Mouse (Mus musculus): ENCODE measurements around the gene Fut8. TPM values are rescaled to one million over a fixed set of nuclear protein-coding genes. Genes with fewer than 3 reads are reported as not detected.

Fut8 gene
- polyA plus RNA-seq, 1 experiment from 2014 or later, result 27.3 TPM

GRCm38 (mm10) chr12:77502243-77502642, 264.3 kb downstream of the Fut8 start:
- WGBS, result 71% methylated on average over 3 of the region's 3 CpGs
- no peaks in the 10 kb centered on the region for H3K36me3 ChIP-seq (ENCODE audit: control insufficient read depth, insufficient read depth, low read length)
- no peak overlapping the region for H3K4me3 ChIP-seq (ENCODE audit: low read depth, low read length)
- ATAC-seq (replicated peaks; ENCODE audit: low FRiP score), result no peak
- no peak overlapping the region for H3K9ac ChIP-seq (ENCODE audit: low read depth, low read length)
- H3K27ac ChIP-seq (ENCODE audit: low read depth, low read length), result no peak overlapping the region
- no peak overlapping the region for H3K4me2 ChIP-seq
- H3K27me3 ChIP-seq (replicated peaks; ENCODE audit: control insufficient read depth, insufficient read depth, low read length), result no peaks in the 10 kb centered on the region
- H3K9me3 ChIP-seq (ENCODE audit: control insufficient read depth, low read length), result no peaks in the 10 kb centered on the region
- no peaks in the 10 kb centered on the region for H3K4me1 ChIP-seq (replicated peaks; ENCODE audit: control insufficient read depth, insufficient read depth, low read length)
- DNase-seq (ENCODE audit: low spot score), result no peak

- no peak for DNase-seq (ENCODE audit: low spot score)
- no peak for ATAC-seq (replicated peaks; ENCODE audit: low FRiP score)
- WGBS, result 73% methylated on average over 2 of the region's 2 CpGs
Measured at GRCm38 (mm10) chr12:77505431-77505830, 267.5 kb downstream of the Fut8 start.

DNA sequence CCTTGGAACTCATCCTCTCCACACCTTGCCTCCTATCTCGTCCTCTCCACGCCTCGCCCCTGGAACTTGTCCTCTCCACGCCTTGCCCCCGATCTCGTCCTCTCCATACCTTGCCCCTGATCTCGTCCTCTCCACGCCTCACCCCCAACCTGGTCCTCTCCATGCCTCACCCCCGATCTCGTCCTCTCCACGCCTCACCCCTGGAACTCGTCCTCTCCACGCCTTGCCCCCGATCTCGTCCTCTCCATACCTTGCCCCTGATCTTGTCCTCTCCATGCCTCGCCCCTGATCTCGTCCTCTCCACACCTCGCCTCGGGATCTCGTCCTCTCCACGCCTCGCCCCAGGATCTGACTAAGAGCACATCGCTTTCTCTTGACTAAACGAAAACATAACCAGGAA, 269.8 kb downstream of the Fut8 start:
- WGBS, result 84% methylated on average over 24 of the region's 24 CpGs
- no peak overlapping the region for H3K9ac ChIP-seq (ENCODE audit: low read depth, low read length)
- H3K27ac ChIP-seq (ENCODE audit: low read depth, low read length), result no peak overlapping the region
- ATAC-seq (replicated peaks; ENCODE audit: low FRiP score) (no peak), DNase-seq (ENCODE audit: low spot score) (no peak)
- H3K9me3 ChIP-seq (ENCODE audit: control insufficient read depth, low read length), result no peaks in the 10 kb centered on the region
- H3K4me1 ChIP-seq (replicated peaks; ENCODE audit: control insufficient read depth, insufficient read depth, low read length), result no peaks in the 10 kb centered on the region
- H3K27me3 ChIP-seq (replicated peaks; ENCODE audit: control insufficient read depth, insufficient read depth, low read length), result no peaks in the 10 kb centered on the region
- no peaks in the 10 kb centered on the region for H3K36me3 ChIP-seq (ENCODE audit: control insufficient read depth, insufficient read depth, low read length)
- H3K4me2 ChIP-seq, result no peak overlapping the region
- no peak overlapping the region for H3K4me3 ChIP-seq (ENCODE audit: low read depth, low read length)

More at GRCm38 (mm10) chr12:77505431-77505830, 267.5 kb downstream of the Fut8 start:
- H3K9ac ChIP-seq (ENCODE audit: low read depth, low read length), result no peak overlapping the region
- no peak overlapping the region for H3K4me2 ChIP-seq
- H3K9me3 ChIP-seq (ENCODE audit: control insufficient read depth, low read length), result no peaks in the 10 kb centered on the region
- no peak overlapping the region for H3K27ac ChIP-seq (ENCODE audit: low read depth, low read length)
- no peaks in the 10 kb centered on the region for H3K36me3 ChIP-seq (ENCODE audit: control insufficient read depth, insufficient read depth, low read length)
- no peaks in the 10 kb centered on the region for H3K4me1 ChIP-seq (replicated peaks; ENCODE audit: control insufficient read depth, insufficient read depth, low read length)
- H3K27me3 ChIP-seq (replicated peaks; ENCODE audit: control insufficient read depth, insufficient read depth, low read length), result no peaks in the 10 kb centered on the region
- H3K4me3 ChIP-seq (ENCODE audit: low read depth, low read length), result no peak overlapping the region

GRCm38 (mm10) chr12:77510758-77511157, 272.8 kb downstream of the Fut8 start:
- Histone ChIP-seq H3K9ac (ENCODE audit: low read depth, low read length) (no peak overlapping the region), H3K27me3 (replicated peaks; ENCODE audit: control insufficient read depth, insufficient read depth, low read length) (no peaks in the 10 kb centered on the region), H3K9me3 (ENCODE audit: control insufficient read depth, low read length) (no peaks in the 10 kb centered on the region), H3K4me1 (replicated peaks; ENCODE audit: control insufficient read depth, insufficient read depth, low read length) (no peaks in the 10 kb centered on the region), H3K36me3 (ENCODE audit: control insufficient read depth, insufficient read depth, low read length) (no peaks in the 10 kb centered on the region), H3K27ac (ENCODE audit: low read depth, low read length) (no peak overlapping the region), H3K4me3 (ENCODE audit: low read depth, low read length) (no peak overlapping the region), H3K4me2 (no peak overlapping the region)
- DNase-seq (ENCODE audit: low spot score) (no peak), ATAC-seq (replicated peaks; ENCODE audit: low FRiP score) (no peak)
- WGBS, result 83% methylated on average over 7 of the region's 7 CpGs

DNA sequence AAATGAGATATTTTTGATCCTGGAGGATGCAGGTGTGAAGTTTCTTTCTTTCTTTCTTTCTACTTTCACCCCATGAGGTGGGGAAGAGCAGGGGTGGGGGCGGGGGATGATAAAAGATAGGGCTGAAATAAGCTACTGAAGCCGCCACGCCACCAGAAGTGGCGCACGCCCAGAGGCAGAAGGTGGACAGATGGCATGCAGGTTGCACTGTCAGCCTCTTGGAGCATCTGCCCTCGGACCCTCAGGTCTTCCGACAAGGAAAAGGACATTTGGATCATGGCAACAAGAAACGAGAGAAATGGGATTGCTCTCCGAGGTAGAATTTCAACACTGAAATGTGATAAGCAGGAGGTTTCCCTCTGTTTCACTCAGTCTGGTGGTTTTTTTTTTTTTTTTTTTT, 273.3 kb downstream of the Fut8 start:
- Histone ChIP-seq H3K36me3 (ENCODE audit: control insufficient read depth, insufficient read depth, low read length) (no peaks in the 10 kb centered on the region), H3K4me3 (ENCODE audit: low read depth, low read length) (no peak overlapping the region), H3K27ac (ENCODE audit: low read depth, low read length) (no peak overlapping the region), H3K27me3 (replicated peaks; ENCODE audit: control insufficient read depth, insufficient read depth, low read length) (no peaks in the 10 kb centered on the region), H3K9me3 (ENCODE audit: control insufficient read depth, low read length) (no peaks in the 10 kb centered on the region), H3K4me2 (no peak overlapping the region), H3K4me1 (replicated peaks; ENCODE audit: control insufficient read depth, insufficient read depth, low read length) (no peaks in the 10 kb centered on the region), H3K9ac (ENCODE audit: low read depth, low read length) (no peak overlapping the region)
- no peak for ATAC-seq (replicated peaks; ENCODE audit: low FRiP score)
- DNase-seq (ENCODE audit: low spot score), result no peak
- WGBS, result 78% methylated on average over 9 of the region's 9 CpGs

GRCm38 (mm10) chr12:77511631-77512030, 273.7 kb downstream of the Fut8 start:
- 81% methylated on average over 3 of the region's 3 CpGs for WGBS
- Histone ChIP-seq H3K27me3 (replicated peaks; ENCODE audit: control insufficient read depth, insufficient read depth, low read length) (no peaks in the 10 kb centered on the region), H3K27ac (ENCODE audit: low read depth, low read length) (no peak overlapping the region), H3K4me3 (ENCODE audit: low read depth, low read length) (no peak overlapping the region), H3K9me3 (ENCODE audit: control insufficient read depth, low read length) (no peaks in the 10 kb centered on the region), H3K9ac (ENCODE audit: low read depth, low read length) (no peak overlapping the region), H3K4me1 (replicated peaks; ENCODE audit: control insufficient read depth, insufficient read depth, low read length) (no peaks in the 10 kb centered on the region), H3K36me3 (ENCODE audit: control insufficient read depth, insufficient read depth, low read length) (no peaks in the 10 kb centered on the region), H3K4me2 (no peak overlapping the region)
- DNase-seq (ENCODE audit: low spot score) (no peak), ATAC-seq (replicated peaks; ENCODE audit: low FRiP score) (no peak)

DNA sequence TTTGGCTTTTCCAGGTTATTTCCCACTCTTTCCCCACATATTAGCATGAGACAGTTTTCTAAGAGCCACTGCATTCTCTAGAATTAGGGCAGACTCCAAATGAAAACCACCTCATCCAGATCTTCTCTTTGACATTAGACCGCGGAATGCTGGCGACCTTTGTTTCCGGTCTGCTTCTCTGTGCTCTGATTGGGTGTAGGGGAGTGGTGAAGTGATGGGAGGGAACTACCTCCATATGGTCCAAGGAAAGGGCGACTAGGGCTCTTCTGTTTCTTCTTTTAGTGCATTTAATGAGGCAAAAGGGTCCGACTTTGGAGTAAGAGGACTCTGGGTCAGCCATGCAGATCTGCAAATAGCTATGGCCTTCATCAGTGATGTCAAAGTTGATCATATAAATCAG, 278.9 kb downstream of the Fut8 start:
- DNase-seq (ENCODE audit: low spot score) (no peak), ATAC-seq (replicated peaks; ENCODE audit: low FRiP score) (no peak)
- Histone ChIP-seq H3K9ac (ENCODE audit: low read depth, low read length) (no peak overlapping the region), H3K36me3 (ENCODE audit: control insufficient read depth, insufficient read depth, low read length) (no peaks in the 10 kb centered on the region), H3K27ac (ENCODE audit: low read depth, low read length) (no peak overlapping the region), H3K4me2 (no peak overlapping the region), H3K9me3 (ENCODE audit: control insufficient read depth, low read length) (no peaks in the 10 kb centered on the region), H3K27me3 (replicated peaks; ENCODE audit: control insufficient read depth, insufficient read depth, low read length) (no peaks in the 10 kb centered on the region), H3K4me1 (replicated peaks; ENCODE audit: control insufficient read depth, insufficient read depth, low read length) (no peaks in the 10 kb centered on the region), H3K4me3 (ENCODE audit: low read depth, low read length) (no peak overlapping the region)
- WGBS, result 77% methylated on average over 6 of the region's 6 CpGs

- Histone ChIP-seq H3K9me3 (ENCODE audit: control insufficient read depth, low read length) (no peaks in the 10 kb centered on the region), H3K4me3 (ENCODE audit: low read depth, low read length) (no peak overlapping the region), H3K36me3 (ENCODE audit: control insufficient read depth, insufficient read depth, low read length) (no peaks in the 10 kb centered on the region), H3K4me2 (no peak overlapping the region), H3K27ac (ENCODE audit: low read depth, low read length) (no peak overlapping the region), H3K4me1 (replicated peaks; ENCODE audit: control insufficient read depth, insufficient read depth, low read length) (no peaks in the 10 kb centered on the region), H3K27me3 (replicated peaks; ENCODE audit: control insufficient read depth, insufficient read depth, low read length) (no peaks in the 10 kb centered on the region), H3K9ac (ENCODE audit: low read depth, low read length) (no peak overlapping the region)
- ATAC-seq (replicated peaks; ENCODE audit: low FRiP score) (no peak), DNase-seq (ENCODE audit: low spot score) (no peak)
- 85% methylated on average over 12 of the region's 12 CpGs for WGBS
Measured at GRCm38 (mm10) chr12:77517691-77518090, 279.8 kb downstream of the Fut8 start.

GRCm38 (mm10) chr12:77519534-77520102, 281.7 kb downstream of the Fut8 start:
- ATAC-seq (replicated peaks; ENCODE audit: low FRiP score) (no peak), DNase-seq (ENCODE audit: low spot score) (no peak)
- WGBS, result 71% methylated on average over 6 of the region's 6 CpGs

More at GRCm38 (mm10) chr12:77519534-77520102, 281.7 kb downstream of the Fut8 start:
- H3K4me3 ChIP-seq (ENCODE audit: low read depth, low read length), result no peak overlapping the region
- H3K27ac ChIP-seq (ENCODE audit: low read depth, low read length), result no peak overlapping the region
- H3K36me3 ChIP-seq (ENCODE audit: control insufficient read depth, insufficient read depth, low read length), result no peaks in the 10 kb centered on the region
- no peak overlapping the region for H3K4me2 ChIP-seq
- H3K9ac ChIP-seq (ENCODE audit: low read depth, low read length), result no peak overlapping the region
- no peaks in the 10 kb centered on the region for H3K27me3 ChIP-seq (replicated peaks; ENCODE audit: control insufficient read depth, insufficient read depth, low read length)
- H3K9me3 ChIP-seq (ENCODE audit: control insufficient read depth, low read length), result no peaks in the 10 kb centered on the region
- H3K4me1 ChIP-seq (replicated peaks; ENCODE audit: control insufficient read depth, insufficient read depth, low read length), result no peaks in the 10 kb centered on the region
